In the genomic region with DNA sequence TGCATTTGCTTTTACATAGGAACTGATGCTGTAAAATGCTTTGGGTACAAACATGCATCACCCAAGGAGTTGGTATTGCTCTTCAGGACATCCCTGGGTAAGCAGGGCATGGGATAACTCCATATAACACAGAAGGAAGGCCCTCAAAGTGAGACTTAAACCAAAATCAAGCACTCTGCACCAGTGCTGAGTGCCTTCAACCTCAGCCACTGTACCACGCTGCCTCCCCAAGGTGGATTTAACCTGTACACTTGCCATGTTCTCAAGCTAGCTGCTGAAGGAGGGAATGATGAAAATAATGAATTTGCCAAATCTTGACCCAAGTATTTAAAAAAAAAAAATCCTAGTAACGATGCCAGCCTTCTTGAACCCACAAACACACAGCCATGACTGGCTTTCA, we compare ENCODE assay signal across 8 mouse cellular contexts. TPM values are rescaled to one million over a fixed set of nuclear protein-coding genes. Genes with fewer than 3 reads are reported as not detected.
DNase-seq lines count a peak whose midpoint lies in the region; ATAC-seq and TF ChIP-seq lines count a peak whose summit lies in the region.

No protein-coding gene starts in this region.

- peaks cover 4% of the 10 kb centered on the region; the same call in 1 of the 2 replicates for H3K4me1 ChIP-seq in cortical plate, adult 2 months (ENCODE audit: control insufficient read depth, insufficient read depth, low read length)
- H3K4me1 ChIP-seq in hindbrain, postnatal 0 days (ENCODE audit: insufficient read depth, low read length), result peaks cover 8% of the 10 kb centered on the region; the same call in 1 of the 2 replicates

- peak; percentile 14 for DNase-seq in left cerebral cortex, postnatal 4 days
- DNase-seq in left cerebral cortex, adult 9 months (ENCODE audit: low spot score in 2 of 2), result no peak
- peak; percentile 40 for DNase-seq in hindbrain, postnatal 0 days (ENCODE audit: low spot score)
- no peak for DNase-seq in lung, postnatal 14 days
- no peak for DNase-seq in frontal cortex, postnatal 14 days (ENCODE audit: low spot score in 2 of 2)

- no peaks in the 10 kb centered on the region for H3K9me3 ChIP-seq in hindbrain, postnatal 0 days (ENCODE audit: low read length)

- peak overlapping the region; percentile 70; the same call in 1 of the 2 replicates for H3K9ac ChIP-seq in hindbrain, postnatal 0 days (replicated peaks; ENCODE audit: low read length)

- no peaks in the 10 kb centered on the region for H3K36me3 ChIP-seq in hindbrain, postnatal 0 days (ENCODE audit: insufficient read depth, low read length)
- H3K36me3 ChIP-seq in myocyte (ENCODE audit: control insufficient read depth, insufficient read depth), result no peaks in the 10 kb centered on the region

- peak overlapping the region; percentile 99 for H3K4me3 ChIP-seq in cortical plate, adult 2 months (ENCODE audit: insufficient read depth, low read length)
- H3K4me3 ChIP-seq in hindbrain, postnatal 0 days (ENCODE audit: low read length), result peak overlapping the region; percentile 86
- H3K4me3 ChIP-seq in myocyte, result peak overlapping the region; percentile 52

- no peak overlapping the region for H3K27ac ChIP-seq in cortical plate, adult 2 months (ENCODE audit: insufficient read depth, low read length)
- no peak overlapping the region for H3K27ac ChIP-seq in hindbrain, postnatal 0 days

- peak overlapping the region; percentile 73 for H3K4me2 ChIP-seq in hindbrain, postnatal 0 days (ENCODE audit: low read depth, low read length)
- peak overlapping the region; percentile 99 for H3K4me2 ChIP-seq in myocyte (ENCODE audit: low read depth)

- H3ac ChIP-seq in myocyte (ENCODE audit: control insufficient read depth, insufficient read length), result no peak overlapping the region

- TF ChIP-seq CTCF in cortical plate, adult 2 months (IDR thresholded peaks at IDR 0.05; ENCODE audit: extremely low read depth, insufficient read depth, low read length), result peak; percentile 30; the same call in 1 of the 2 replicates
- TF ChIP-seq CTCF in hindbrain, postnatal 0 days (IDR thresholded peaks at IDR 0.05; ENCODE audit: low read depth), result peak; percentile 48

- peaks cover 57% of the 10 kb centered on the region for H3K79me2 ChIP-seq in myocyte (ENCODE audit: control insufficient read depth, insufficient read depth)

- H3K27me3 ChIP-seq in hindbrain, postnatal 0 days (ENCODE audit: insufficient read depth, low read length), result no peaks in the 10 kb centered on the region
- H3K27me3 ChIP-seq in myocyte (ENCODE audit: control insufficient read depth, insufficient read depth, insufficient read length), result no peaks in the 10 kb centered on the region

- no peak for TF ChIP-seq POLR2A in cortical plate, adult 2 months (IDR thresholded peaks at IDR 0.05; ENCODE audit: extremely low read depth, insufficient read depth, low read length)
- no peak for TF ChIP-seq POLR2A in myocyte (IDR thresholded peaks at IDR 0.05; ENCODE audit: insufficient read length, low read depth)

- intact Hi-C loops in left cerebral cortex, postnatal 4 days (cut with DNase I), result no loop called here

- 24% methylated on average over 2 of the region's 2 CpGs for WGBS in hindbrain, postnatal 0 days

- ATAC-seq in hindbrain, postnatal 0 days, result no peak
- ATAC-seq in megakaryocyte-erythroid progenitor cell, adult 5-6 weeks (replicated peaks; ENCODE audit: low FRiP score, low TSS enrichment, poor library complexity, severe bottlenecking), result no peak

TF ChIP-seq in myocyte, 11 proteins besides CTCF, POLR2A, EP300 and RAD21:
- TF ChIP-seq SRF (IDR thresholded peaks at IDR 0.05; ENCODE audit: control insufficient read depth, insufficient read length, low read depth) (no peak), REST (IDR thresholded peaks at IDR 0.05; ENCODE audit: insufficient read depth, insufficient read length) (no peak), E2F4 (IDR thresholded peaks at IDR 0.05; ENCODE audit: insufficient read depth) (no peak), MYOD1 (IDR thresholded peaks at IDR 0.05; ENCODE audit: control insufficient read depth in 1 of 3, insufficient read length in 2 of 3, low read depth in 2 of 3) (no peak), POLR2AphosphoS2 (IDR thresholded peaks at IDR 0.05; ENCODE audit: insufficient read length, low read depth) (no peak), USF1 (IDR thresholded peaks at IDR 0.05; ENCODE audit: low read depth) (no peak), MAX (IDR thresholded peaks at IDR 0.05; ENCODE audit: low read depth) (no peak), CEBPB (IDR thresholded peaks at IDR 0.05; ENCODE audit: insufficient read depth, poor library complexity, severe bottlenecking) (no peak), TCF12 (IDR thresholded peaks at IDR 0.05; ENCODE audit: insufficient read depth, poor library complexity, severe bottlenecking) (no peak), TCF3 (IDR thresholded peaks at IDR 0.05; ENCODE audit: insufficient read length, low read depth) (no peak), MYOG (IDR thresholded peaks at IDR 0.05; ENCODE audit: control insufficient read depth in 1 of 3, insufficient read depth in 1 of 3, insufficient read length in 2 of 3, low read depth in 2 of 3) (no peak)

RNA-seq across cellular contexts. Expression of gene Dpy19l1, which starts 1.3 kb away (rescaled TPM):
- total RNA-seq in left cerebral cortex, postnatal 4 days (2021), result 10 to 100 TPM; 34.2 to 38.4 TPM
- polyA plus RNA-seq in cortical plate, adult 2 months (2012; rRNA removed), result 80.4 and 81.5 TPM in 2 replicates
- total RNA-seq in hindbrain, postnatal 0 days (2014; rRNA removed), result 47.9 and 56.4 TPM in 2 replicates
- polyA plus RNA-seq in hindbrain, postnatal 0 days (2015; fragmentation: Nextera tagmentation; extraction: Ambion mirVana), result 15.6 and 16.6 TPM in 2 replicates
- polyA plus RNA-seq in myocyte (2012; fragmentation: generic; extraction: Trizol), result 17.3 TPM
- total RNA-seq in megakaryocyte-erythroid progenitor cell, adult 5-6 weeks (2014; fragmentation: Nextera tagmentation), result 61.1 and 75.0 TPM in 2 replicates
- 98.1 and 106 TPM in 2 replicates for total RNA-seq in megakaryocyte-erythroid progenitor cell, adult 5-6 weeks (2017)

Comparison
In these comparisons a context has a peak if more than half of its experiments do, and no peak if none do; other contexts are left out.
1. DNase-seq: peak in left cerebral cortex, postnatal 4 days (single experiment) and hindbrain, postnatal 0 days (single experiment); none in left cerebral cortex, adult 9 months (0 of 2), lung, postnatal 14 days (single experiment) and frontal cortex, postnatal 14 days (0 of 2).
2. Peak in every context shown above with its lines, with median percentiles within 50 percentile points of each other: H3K4me3 ChIP-seq.